Mouse (Mus musculus): ENCODE data around the gene Rcc2. TPM values are rescaled to one million over a fixed set of nuclear protein-coding genes. Genes with fewer than 3 reads are reported as not detected.
A peak's percentile ranks its signal among the peaks of the same experiment; 100 is the strongest.

The Rcc2 gene
- polyA plus RNA-seq, 1 experiment from 2014 or later, result 15.1 TPM

DNA sequence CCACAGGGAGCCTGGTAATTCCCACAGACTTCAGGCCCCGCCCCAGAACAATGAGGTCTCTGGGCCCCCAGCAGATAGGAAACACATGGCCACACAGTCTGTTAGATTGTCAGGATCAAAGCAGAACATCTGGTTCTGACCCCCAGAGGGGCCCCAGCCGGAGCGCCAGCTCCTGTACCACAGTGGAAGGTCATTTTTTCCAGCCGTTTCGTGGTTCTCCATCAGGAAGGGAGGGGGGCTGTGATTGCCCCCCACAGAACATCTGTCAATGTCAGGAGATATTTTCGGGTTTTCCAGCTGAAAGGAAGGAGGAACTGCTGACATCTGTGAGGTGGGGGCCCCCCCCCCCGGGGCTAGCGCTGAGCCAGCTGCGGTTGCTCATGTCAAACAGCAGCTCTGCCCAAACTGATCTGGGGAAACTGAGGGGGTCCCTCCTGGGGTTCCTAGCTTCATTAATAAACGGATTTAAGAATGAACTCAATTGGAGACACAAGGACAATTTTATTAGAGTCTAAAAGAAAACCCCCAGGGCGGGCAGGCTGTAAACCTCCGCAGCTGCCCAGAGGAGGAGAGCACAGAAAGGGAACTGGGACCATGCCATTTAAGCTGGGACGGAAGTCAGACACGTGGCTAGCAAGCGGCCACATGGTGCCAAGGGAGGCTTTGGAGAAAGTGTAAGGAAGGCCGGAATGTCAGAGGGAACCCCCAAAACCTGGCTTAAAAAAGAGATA lies 16.0 kb upstream of the Rcc2 start:
- Histone ChIP-seq H3K27ac (ENCODE audit: low read depth) (peak overlapping the region; percentile 78), H3K4me3 (ENCODE audit: low read depth, low read length) (peak overlapping the region; percentile 39), H3K4me2 (ENCODE audit: low read depth, low read length) (peak overlapping the region; percentile 77), H3K9me3 (ENCODE audit: low read length) (no peaks in the 10 kb centered on the region), H3K4me1 (ENCODE audit: insufficient read depth) (peaks cover 33% of the 10 kb centered on the region), H3K36me3 (replicated peaks; ENCODE audit: insufficient read depth, low read length) (no peaks in the 10 kb centered on the region), H3K9ac (replicated peaks) (peak overlapping the region; percentile 53), H3K27me3 (ENCODE audit: insufficient read depth, low read length) (no peaks in the 10 kb centered on the region)
- DNase-seq, result peak; percentile 74
- 11% methylated on average over 16 of the region's 16 CpGs for WGBS (ENCODE audit: insufficient replicate concordance)
- TF ChIP-seq EP300 (IDR thresholded peaks at IDR 0.05; ENCODE audit: low read depth) (peak; percentile 96), CTCF (IDR thresholded peaks at IDR 0.05; ENCODE audit: low read depth) (no peak)
- peak; percentile 89 for ATAC-seq

DNA sequence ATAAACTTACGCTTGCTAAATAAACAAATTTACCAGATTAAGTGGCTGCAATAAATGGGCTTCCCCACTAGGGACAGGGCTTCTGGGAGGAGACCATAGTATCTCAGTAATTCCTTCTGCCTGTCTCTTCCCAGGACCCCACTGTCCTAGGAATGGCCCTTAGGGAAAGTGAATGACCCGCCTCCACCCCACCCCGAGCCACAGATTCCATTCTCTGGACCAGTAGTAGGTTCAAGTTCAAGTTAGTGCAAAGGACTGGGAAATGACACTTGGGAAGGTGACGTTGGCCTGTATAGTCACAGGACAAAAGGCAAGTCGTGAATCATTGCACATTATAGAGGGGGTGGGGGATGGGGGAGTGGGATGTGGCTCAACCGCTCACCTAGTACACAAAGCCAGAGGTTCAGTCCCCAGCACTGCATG lies 15.4 kb upstream of the Rcc2 start:
- ATAC-seq, result 0 out of 2 replicates have a peak, but pooled peaks have one; percentile 10
- DNase-seq, result no peak
- no peaks in the 10 kb centered on the region for H3K36me3 ChIP-seq (replicated peaks; ENCODE audit: insufficient read depth, low read length)
- 26% methylated on average over 6 of the region's 6 CpGs for WGBS (ENCODE audit: insufficient replicate concordance)
- peak overlapping the region; percentile 53; the same call in 1 of the 2 replicates for H3K9ac ChIP-seq (replicated peaks)
- H3K9me3 ChIP-seq (ENCODE audit: low read length), result no peaks in the 10 kb centered on the region
- peak overlapping the region; percentile 39 for H3K4me3 ChIP-seq (ENCODE audit: low read depth, low read length)
- peak overlapping the region; percentile 78 for H3K27ac ChIP-seq (ENCODE audit: low read depth)
- H3K4me1 ChIP-seq (ENCODE audit: insufficient read depth), result peaks cover 35% of the 10 kb centered on the region
- H3K27me3 ChIP-seq (ENCODE audit: insufficient read depth, low read length), result no peaks in the 10 kb centered on the region
- TF ChIP-seq CTCF (IDR thresholded peaks at IDR 0.05; ENCODE audit: low read depth) (peak; percentile 47), EP300 (IDR thresholded peaks at IDR 0.05; ENCODE audit: low read depth) (no peak)
- H3K4me2 ChIP-seq (ENCODE audit: low read depth, low read length), result peak overlapping the region; percentile 77

DNA sequence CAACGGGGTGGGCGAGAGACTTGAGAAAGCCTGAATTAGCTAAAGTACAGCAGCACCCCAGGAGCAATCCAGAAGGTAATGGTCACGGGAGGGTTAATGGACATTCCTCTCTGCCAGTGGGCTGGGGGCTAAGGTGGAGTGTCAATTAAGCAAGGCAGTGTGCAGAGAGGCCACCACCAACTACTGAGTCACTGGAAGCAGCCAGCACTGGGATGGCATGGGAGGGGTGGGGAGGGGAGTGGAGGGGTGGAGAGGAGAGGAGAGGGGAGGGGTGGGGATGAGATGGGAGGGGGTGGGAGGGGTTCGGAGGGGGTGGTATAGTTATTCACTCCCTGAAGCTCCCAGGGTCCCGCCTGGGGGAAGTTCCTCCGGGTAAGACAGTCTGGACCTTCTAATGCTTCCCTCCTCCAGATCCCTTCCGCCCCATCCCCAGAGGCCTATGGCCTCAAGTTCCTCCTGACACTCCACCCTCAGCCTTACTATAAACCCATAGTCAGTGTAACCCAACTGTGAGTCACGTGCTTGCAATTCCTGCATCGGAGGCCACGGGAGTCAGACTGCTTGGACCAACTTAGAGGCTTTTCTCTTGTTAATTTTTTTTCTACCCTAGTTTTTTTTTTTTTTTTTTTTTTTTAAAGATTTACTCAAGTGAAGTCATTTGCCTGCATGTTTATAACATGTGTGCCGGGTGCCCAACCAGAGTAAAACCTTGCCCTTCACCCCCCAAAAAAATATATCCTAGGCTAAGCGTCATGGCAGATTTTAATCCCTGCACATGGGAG lies 12.1 kb upstream of the Rcc2 start:
- Histone ChIP-seq H3K27me3 (ENCODE audit: insufficient read depth, low read length) (no peaks in the 10 kb centered on the region), H3K36me3 (replicated peaks; ENCODE audit: insufficient read depth, low read length) (no peaks in the 10 kb centered on the region), H3K4me2 (ENCODE audit: low read depth, low read length) (no peak overlapping the region), H3K9me3 (ENCODE audit: low read length) (no peaks in the 10 kb centered on the region), H3K27ac (ENCODE audit: low read depth) (no peak overlapping the region), H3K4me3 (ENCODE audit: low read depth, low read length) (no peak overlapping the region), H3K4me1 (ENCODE audit: insufficient read depth) (peaks cover 36% of the 10 kb centered on the region), H3K9ac (replicated peaks) (no peak overlapping the region)
- no peak for TF ChIP-seq EP300 (IDR thresholded peaks at IDR 0.05; ENCODE audit: low read depth)
- TF ChIP-seq CTCF (IDR thresholded peaks at IDR 0.05; ENCODE audit: low read depth), result no peak
- WGBS (ENCODE audit: insufficient replicate concordance), result 56% methylated on average over 12 of the region's 12 CpGs
- no peak for ATAC-seq
- no peak for DNase-seq

DNA sequence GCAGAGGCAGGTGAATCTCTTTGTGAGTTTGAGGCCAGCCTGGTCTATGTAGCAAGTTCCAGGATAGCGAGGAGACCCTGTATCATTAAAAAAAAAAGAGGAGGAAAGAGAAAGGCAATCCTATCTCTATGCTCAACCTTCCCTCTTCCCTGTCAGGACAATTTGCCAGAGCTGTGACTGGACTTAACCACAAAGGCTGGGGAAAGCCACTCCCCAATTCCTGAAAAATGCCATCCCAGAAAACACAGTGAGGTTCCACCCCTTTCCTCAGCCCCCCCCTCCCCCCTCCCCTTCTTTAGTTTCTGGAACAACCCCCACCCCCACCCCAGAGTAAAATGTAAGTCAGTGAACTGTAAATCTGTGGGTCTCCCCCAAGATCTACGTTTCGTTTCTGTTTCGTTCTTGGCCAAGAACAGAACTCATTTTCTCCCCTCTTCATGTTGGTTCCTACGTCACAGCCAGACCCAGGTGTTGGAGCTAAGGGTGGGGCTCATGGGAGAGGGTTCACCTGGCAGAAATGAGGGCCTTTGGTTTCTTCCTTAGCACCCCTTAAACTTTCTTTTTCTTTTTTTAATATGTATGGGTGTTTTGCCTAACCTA lies 11.4 kb upstream of the Rcc2 start:
- peaks cover 35% of the 10 kb centered on the region for H3K4me1 ChIP-seq (ENCODE audit: insufficient read depth)
- no peak overlapping the region for H3K4me2 ChIP-seq (ENCODE audit: low read depth, low read length)
- ATAC-seq, result no peak
- 71% methylated on average over 5 of the region's 5 CpGs for WGBS (ENCODE audit: insufficient replicate concordance)
- H3K27me3 ChIP-seq (ENCODE audit: insufficient read depth, low read length), result no peaks in the 10 kb centered on the region
- no peaks in the 10 kb centered on the region for H3K9me3 ChIP-seq (ENCODE audit: low read length)
- no peak overlapping the region for H3K4me3 ChIP-seq (ENCODE audit: low read depth, low read length)
- no peaks in the 10 kb centered on the region for H3K36me3 ChIP-seq (replicated peaks; ENCODE audit: insufficient read depth, low read length)
- no peak for DNase-seq
- H3K27ac ChIP-seq (ENCODE audit: low read depth), result no peak overlapping the region
- H3K9ac ChIP-seq (replicated peaks), result no peak overlapping the region
- TF ChIP-seq EP300 (IDR thresholded peaks at IDR 0.05; ENCODE audit: low read depth) (no peak), CTCF (IDR thresholded peaks at IDR 0.05; ENCODE audit: low read depth) (no peak)

DNA sequence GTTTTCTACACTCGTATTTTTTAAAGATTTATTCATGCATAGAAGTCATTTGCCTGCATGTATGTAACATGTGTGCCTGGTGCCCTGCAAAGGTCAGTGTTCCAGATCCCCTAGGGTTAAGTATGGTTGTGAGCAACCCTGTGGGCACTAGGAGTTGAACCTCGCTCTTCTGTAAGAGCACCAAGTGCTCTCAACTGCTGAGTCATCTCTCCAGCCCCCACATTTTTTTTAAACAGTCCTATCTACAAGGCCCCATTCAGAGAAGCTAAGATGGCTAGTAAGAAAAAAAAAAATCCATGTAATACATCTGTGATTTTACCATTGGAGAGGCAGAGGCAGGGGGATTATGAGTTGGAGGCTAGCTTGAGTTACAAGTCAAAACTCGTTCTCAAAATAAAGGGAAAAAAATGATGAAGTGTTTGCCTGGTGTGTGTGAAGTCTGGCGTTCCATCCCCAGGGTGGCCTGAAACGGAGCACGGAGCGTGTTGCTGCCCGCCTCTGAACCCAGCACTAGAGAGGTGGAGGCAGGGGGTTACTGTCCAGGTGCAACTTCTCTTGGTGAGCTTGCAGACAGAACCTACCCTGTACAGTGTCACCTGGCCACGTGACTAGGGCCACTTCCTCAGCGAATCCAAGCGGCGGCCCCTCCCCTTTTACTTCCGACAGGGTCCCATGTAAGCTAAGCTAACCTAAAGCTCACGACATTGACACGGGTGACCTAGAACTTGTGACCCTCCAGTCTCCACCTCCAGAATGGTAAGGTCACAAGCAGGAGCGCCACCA lies 10.3 kb upstream of the Rcc2 start:
- Histone ChIP-seq H3K27ac (ENCODE audit: low read depth) (peak overlapping the region; percentile 37; the same call in 1 of the 2 replicates), H3K4me3 (ENCODE audit: low read depth, low read length) (no peak overlapping the region), H3K36me3 (replicated peaks; ENCODE audit: insufficient read depth, low read length) (no peaks in the 10 kb centered on the region), H3K9ac (replicated peaks) (no peak overlapping the region), H3K27me3 (ENCODE audit: insufficient read depth, low read length) (no peaks in the 10 kb centered on the region), H3K9me3 (ENCODE audit: low read length) (no peaks in the 10 kb centered on the region), H3K4me2 (ENCODE audit: low read depth, low read length) (peak overlapping the region; percentile 28; the same call in 1 of the 2 replicates), H3K4me1 (ENCODE audit: insufficient read depth) (peaks cover 24% of the 10 kb centered on the region)
- 57% methylated on average over 16 of the region's 16 CpGs for WGBS (ENCODE audit: insufficient replicate concordance)
- ATAC-seq (peak; percentile 43), DNase-seq (no peak)
- TF ChIP-seq CTCF (IDR thresholded peaks at IDR 0.05; ENCODE audit: low read depth) (no peak), EP300 (IDR thresholded peaks at IDR 0.05; ENCODE audit: low read depth) (no peak)

Measured in liver, postnatal 0 days (tissue).